Mouse (Mus musculus): ENCODE data around the gene Camkmt. TPM values are rescaled to one million over a fixed set of nuclear protein-coding genes. Genes with fewer than 3 reads are reported as not detected.

Gene Camkmt
- polyA plus RNA-seq, 1 experiment = 4.8 TPM

GRCm38 (mm10) chr17:85506206-85507088 is 416.1 kb downstream of the Camkmt start:
- no peak overlapping the region for H3K27ac ChIP-seq (ENCODE audit: control insufficient read depth, insufficient read depth, low read depth, low read length)
- H3K4me3 ChIP-seq (ENCODE audit: control insufficient read depth, low read depth, low read length) = no peak overlapping the region
- no peaks in the 10 kb centered on the region for H3K27me3 ChIP-seq (ENCODE audit: control insufficient read depth, insufficient read depth, low read length)
- H3K4me1 ChIP-seq (ENCODE audit: control insufficient read depth, insufficient read depth, low read length) = no peaks in the 10 kb centered on the region
- no peaks in the 10 kb centered on the region for H3K36me3 ChIP-seq (ENCODE audit: control insufficient read depth, insufficient read depth, low read length)
- no peak for TF ChIP-seq POLR2A (IDR thresholded peaks at IDR 0.05; ENCODE audit: control insufficient read depth, low read depth, low read length)
- TF ChIP-seq CTCF (IDR thresholded peaks at IDR 0.05; ENCODE audit: control insufficient read depth, insufficient read depth, insufficient replicate concordance, low read depth, low read length) = no peak

- H3K4me1 ChIP-seq (ENCODE audit: control insufficient read depth, insufficient read depth, low read length) = no peaks in the 10 kb centered on the region
- H3K27me3 ChIP-seq (ENCODE audit: control insufficient read depth, insufficient read depth, low read length) = no peaks in the 10 kb centered on the region
- no peak overlapping the region for H3K4me3 ChIP-seq (ENCODE audit: control insufficient read depth, low read depth, low read length)
- H3K36me3 ChIP-seq (ENCODE audit: control insufficient read depth, insufficient read depth, low read length) = no peaks in the 10 kb centered on the region
- TF ChIP-seq POLR2A (IDR thresholded peaks at IDR 0.05; ENCODE audit: control insufficient read depth, low read depth, low read length) (no peak), CTCF (IDR thresholded peaks at IDR 0.05; ENCODE audit: control insufficient read depth, insufficient read depth, insufficient replicate concordance, low read depth, low read length) (no peak)
- H3K27ac ChIP-seq (ENCODE audit: control insufficient read depth, insufficient read depth, low read depth, low read length) = no peak overlapping the region
Measured at GRCm38 (mm10) chr17:85507089-85507460, 416.7 kb downstream of the Camkmt start.

Other genes starting within 250 kb of the Camkmt start
- 133 and 159 TPM in 2 replicates for gene Ppm1b, start 133.8 kb upstream of the Camkmt start, polyA plus RNA-seq (2012; rRNA removed)
- 0.42 and 0.77 TPM in 2 replicates for gene Slc3a1, start 62.2 kb upstream of the Camkmt start, polyA plus RNA-seq (2012; rRNA removed)
- gene Prepl, start 311 bp upstream of the Camkmt start, polyA plus RNA-seq (2012; rRNA removed) = 12.1 and 15.2 TPM in 2 replicates